Mouse (Mus musculus) mesoderm, embryonic 11.5 days (tissue): ENCODE measurements around the gene Ttc9b.
"Not testable (repeated sequence)": the region's sequence is repeated elsewhere in the genome, so short reads cannot be mapped to it uniquely, and the experiment has no call there.

ENCODE experiments used
- DNase-seq: peaks from one replicate; pipeline ENCODE4 v3.0.0-alpha.2; 2012; ENCODE audit warnings: low read depth, low spot score

Gene Ttc9b

DNA sequence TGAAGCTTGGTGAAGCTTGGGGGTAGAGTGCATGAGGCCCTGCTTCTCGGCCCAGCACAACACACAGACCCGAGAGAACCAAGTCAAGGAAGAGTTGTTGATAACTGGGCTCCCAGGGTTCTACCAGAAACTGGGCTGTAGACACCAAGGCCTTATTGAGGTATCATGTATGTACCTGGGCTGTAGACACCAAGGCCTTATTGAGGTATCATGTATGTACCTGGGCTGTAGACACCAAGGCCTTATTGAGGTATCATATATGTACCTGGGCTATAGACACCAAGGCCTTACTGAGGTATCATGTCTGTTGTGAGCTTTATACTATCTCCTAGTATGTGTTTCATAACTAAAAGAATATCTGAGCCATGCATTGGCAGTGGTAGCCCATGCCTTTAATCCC, 18.6 kb upstream of the Ttc9b start:
- not testable (repeated sequence) for DNase-seq

DNA sequence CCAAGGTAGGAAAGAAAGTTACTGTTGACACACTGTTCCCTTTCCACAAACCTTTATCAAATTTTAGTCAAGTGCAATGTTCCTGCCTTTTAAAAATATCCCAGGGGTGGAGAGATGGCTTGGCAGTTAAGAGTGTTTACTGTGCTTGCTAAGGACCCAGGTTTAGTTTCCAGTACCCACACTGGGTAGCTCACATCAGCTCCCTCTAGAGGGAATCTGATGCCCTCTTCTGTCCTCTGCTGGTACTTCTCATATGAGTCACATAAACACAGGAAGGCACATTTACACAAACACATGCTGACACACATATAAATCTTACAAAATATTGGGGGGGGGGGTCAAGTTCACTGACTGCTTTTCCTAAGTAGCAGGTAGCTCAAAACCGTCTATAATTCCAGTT, 9.2 kb upstream of the Ttc9b start:
- no peak for DNase-seq

DNA sequence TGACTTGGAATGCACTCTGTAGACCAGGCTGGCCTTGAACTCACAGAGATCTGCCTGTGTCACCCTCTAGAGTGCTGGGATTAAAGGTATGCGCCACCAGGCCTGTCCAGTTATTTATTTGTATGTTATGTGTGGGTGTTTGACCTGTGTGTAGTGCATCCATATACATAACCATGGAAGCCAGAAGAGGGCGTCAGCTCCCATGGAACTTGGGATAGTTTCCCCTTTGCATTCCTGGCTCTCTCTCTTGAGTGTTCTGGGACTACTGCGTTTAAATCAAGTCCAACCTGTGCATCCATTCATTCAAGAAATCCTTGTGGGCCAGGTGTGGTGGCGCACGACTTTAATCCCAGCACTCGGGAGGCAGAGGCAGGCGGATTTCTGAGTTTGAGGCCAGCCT, 7.2 kb upstream of the Ttc9b start:
- no peak for DNase-seq

DNA sequence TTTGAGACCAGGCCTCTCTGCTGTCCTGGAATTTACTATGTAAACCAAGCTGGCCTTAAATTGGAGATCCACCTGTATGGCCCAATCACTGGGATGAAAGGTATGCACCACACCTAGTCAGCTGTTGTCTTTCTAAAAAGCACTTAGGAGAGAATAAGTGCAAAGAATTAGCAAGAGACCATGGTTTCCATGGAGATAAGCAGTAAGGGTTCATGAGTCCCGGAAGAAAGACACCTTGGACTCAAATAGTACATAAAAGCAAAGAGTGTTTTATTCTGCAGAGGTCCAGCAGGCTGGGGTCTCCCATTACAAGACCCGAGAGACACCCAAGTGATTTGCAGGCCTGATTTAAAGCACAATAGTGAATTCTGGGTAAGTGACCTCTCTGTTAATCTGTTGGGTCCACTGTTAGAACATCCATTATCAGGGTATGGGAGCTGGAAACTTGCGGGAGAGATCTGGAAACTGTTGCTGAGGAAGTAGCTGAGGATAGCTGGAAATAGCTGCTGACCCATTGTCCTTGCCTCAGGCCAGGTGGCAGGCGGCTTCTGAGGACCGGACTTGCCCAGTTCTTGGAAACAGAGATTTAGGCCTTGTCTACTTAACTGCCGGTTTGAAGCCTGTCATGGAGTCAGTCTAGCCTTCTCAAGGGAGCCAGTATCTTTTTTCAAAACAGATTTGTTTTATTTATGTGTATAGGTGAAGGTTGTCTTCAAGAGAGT, 6.3 kb upstream of the Ttc9b start:
- no peak for DNase-seq

DNA sequence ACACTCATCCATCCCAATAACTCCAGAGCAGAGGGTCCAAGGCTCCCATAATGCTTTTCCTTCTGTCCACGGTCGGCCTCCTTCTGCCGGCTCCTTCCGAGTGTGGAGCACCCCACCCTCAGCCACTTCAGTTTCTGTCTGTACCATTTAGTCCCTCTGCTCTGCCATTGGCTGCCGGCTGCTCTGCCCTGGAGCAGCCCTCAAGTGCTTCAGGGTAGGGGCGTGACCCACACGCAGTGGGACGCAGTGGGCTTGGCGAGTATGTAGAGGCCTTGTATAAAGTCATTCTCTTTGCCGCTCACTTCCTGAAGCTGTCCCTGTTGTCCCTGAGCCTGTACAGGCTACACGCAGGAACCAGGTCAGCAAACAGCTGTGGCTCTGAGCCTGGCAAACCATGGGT, 4.0 kb upstream of the Ttc9b start:
- no peak for DNase-seq

DNA sequence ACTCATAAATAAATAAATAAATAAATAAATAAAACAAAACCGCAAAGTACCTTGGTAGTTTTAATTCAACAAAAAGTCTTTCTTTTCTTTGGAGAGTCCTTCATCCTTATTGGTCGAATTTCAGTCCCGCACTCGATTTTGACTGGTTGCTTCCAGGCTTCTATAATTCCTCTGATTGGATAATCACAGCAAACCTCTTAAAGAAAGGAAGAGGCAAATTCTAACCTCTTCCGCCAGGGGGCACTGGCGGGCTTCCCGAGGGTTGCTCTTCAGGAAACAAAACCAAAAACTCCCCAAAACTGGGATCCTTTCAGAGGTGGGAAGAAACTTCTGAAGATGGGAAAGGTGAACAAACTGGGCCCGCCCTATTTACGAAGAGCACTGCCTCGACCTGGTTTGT, 2.8 kb upstream of the Ttc9b start:
- DNase-seq: peak; percentile 90

DNA sequence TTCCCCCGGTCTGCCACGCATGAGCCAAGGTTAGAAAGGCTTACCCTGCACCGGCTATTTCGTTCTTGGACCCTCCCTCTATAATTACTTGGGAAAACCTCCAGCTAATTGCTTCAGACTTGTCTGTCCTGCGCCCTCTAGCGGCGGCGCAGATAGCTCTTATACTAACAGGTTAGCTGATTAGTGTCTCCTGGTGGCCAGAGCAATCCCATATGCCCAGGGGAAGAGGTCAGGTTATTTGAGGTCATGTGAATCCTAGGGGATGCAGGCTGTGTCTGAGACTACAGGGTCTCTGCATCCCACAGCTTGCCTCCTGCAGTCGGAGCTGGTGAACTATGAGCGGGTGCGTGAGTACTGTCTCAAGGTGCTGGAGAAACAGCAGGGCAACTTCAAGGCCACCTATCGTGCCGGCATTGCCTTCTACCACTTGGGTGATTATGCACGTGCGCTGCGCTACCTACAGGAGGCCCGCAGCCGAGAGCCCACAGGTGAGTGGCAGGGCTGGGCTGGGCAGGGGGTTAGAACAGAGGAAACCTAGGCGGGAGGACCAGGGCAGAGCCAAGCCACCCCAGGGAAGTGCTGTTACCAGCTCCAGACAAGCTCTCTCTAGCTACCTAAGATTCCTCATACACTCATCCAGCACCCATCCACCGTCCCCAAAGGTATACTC, 1.0 kb downstream of the Ttc9b start:
- DNase-seq: no peak

DNA sequence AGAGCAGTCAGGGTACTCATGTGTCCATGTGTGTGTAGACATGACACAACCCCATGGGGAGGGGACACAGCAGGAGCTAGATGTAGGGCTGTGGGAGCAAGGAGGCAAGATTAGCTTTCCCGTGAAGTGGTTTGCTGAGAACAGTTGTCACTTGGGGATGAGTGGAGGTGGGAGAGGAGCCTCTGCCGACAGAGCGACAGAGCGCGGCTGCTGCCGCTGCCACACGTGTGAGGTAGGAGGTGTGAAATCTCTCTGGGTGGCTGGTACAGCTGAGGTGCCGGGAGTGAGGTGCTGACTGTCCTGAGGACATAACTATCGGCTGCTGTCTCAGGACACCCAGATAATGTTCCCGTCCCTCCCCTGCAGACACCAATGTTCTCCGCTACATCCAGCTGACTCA, 1.8 kb downstream of the Ttc9b start:
- no peak for DNase-seq

DNA sequence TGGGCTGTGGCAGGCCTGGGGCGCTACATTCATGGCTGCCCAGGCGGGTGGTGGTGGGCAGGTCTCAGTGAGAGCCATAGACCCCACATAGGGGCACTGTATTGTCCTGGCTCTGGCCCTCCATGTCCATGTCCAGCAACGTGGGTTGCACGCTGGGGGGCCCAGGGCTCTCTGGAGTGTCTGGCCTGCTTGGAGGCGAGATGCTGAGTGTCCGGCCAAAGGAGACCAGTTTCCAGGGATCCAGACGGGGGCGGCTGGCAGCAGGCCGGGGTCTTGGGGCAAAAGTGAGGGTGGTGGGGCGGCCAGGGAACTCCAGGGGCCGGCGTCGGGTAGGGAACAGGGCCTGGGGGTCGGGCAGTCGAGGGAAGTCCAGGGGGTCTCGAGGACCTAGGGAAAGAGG, 2.9 kb downstream of the Ttc9b start:
- no peak for DNase-seq

DNA sequence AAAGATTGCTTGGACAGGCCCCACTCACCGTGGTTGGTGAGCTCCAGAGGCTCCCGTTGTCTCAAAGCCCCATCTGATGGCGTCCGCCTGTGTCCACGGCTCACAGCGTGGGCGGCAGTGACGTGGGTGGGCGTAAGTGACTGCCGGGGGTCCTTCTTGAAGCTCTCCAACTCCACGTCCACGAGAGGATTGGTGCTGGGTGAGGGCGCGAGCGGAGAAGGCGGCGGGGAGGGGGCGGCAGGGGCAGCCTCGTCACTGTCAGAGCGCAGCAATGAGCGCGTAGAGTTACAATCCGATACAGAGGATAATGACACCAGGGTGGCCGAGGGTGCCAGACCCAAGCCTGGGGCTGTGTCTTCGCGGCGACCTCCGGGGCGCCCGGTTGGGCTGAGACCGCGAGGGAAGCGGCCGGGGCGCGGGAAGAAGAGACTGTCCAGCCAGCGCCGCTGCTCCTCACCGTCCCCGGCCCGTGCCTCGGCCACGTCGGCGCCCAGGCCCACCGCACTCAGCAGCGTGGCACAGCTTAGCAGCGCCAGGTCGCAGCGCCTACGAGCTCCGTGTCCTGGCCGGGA, 4.2 kb downstream of the Ttc9b start:
- DNase-seq: no peak

DNA sequence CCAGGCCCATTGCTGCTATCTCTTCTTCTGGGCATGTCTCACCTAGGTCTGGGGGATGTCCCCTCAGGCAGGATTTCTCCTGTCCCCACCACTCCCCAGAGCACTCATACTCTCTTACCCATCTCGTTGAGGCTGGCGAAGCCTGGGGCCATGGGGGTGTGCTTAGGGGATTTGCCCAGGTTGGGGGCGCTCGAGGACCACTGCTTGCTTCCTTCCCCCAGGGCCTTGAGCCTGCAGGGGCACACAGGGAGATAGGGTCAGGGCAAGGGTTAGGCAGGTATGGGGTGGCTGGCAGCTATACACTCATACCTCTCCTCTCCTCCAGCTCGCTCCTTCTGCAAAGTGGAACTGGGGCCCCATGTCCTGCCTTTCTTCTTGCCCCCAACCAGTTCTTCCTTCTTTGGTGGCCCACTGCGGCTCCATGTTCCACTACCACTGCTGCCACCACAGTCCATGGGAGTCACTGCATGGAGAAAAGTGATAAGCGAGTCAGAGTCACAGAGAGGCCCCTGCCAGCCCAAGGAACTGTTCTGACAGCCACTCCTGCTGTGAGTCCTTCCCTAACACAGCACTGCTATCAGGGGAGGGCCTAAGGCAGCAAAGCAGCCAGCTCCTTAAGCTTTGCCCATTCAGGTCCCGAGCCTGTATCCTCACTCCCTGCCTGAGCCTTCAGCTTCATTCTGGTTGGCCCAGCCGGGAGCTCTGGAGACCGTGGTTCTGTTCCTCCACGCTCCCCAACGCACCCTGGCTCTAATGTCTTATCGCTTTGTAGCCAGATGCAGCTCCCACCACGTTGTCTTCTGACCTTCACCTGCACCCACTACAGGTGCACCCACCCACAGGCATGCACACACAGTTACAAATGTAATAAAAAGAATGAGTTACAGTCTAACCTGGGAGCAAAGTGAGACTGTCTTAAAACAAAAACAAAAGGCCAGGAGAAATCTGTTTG, 5.3 kb downstream of the Ttc9b start:
- no peak for DNase-seq

DNA sequence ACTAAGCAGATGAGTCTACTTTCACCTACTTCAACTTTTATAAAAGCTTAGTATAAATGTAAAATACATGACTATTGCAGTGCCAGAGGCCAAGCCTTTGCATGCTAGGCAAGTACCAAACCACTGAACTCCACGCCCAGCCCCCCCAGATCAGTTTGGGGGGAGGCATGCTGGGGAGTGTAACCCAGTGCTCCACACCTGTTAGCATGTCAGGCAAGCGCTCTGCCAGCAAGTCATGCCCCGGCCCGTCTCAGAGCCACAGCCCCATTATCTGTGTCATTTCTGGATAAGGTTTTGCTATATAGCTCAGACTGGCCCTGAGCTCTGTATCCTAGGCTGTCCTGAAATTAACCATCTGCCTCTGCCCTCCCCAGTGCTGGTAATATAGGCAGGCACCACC, 8.3 kb downstream of the Ttc9b start:
- no peak for DNase-seq

DNA sequence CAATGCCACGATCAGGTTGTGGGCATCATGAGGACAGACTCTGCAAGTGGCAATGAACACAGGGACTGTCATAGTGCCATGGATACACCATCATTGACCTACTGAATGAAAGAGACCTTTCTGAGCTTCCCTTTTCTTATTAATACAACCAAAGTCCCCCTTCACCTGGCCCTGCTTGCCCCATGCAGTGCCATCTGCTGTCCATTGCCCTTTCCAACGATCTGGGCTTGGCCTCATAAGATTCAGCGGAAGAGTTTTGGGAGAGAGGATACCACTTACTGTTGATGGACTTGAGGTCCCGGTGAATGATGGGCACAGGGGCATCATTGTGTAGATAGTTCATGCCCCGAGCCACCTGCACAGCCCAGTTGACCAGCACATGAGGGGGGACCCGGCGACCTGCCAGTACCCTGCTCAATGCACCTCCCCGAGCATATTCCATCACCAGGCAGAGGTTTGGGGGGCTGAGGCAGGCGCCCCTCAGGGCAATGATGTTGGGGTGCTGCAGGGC, 19.4 kb downstream of the Ttc9b start:
- DNase-seq: no peak

DNA sequence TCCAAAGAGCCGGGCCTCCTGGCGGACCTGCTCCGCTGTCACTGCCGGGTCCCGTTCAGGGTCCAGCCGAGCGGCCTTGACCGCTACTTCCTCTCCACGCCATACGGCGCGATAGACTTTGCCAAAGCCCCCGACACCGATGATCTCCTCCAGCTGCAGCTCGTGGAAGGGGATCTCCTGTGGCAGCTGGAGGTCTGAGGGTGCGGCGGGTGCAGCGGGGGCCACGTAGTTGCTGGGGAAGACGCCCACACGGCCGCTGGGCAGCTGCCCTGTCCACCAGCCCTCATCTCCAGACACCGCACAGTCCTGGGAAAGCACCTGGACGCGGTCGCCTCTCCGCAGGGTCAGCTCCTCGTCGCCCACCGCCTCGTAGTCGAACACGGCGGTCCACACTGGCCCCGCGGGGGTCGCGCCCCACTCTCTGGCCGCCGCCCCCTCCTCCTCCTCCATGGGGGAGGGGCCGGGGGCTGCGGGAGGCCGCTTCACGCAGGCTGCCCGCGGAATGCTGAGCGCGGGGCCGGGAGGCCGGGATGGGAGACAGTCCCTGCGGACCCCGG, 19.9 kb downstream of the Ttc9b start:
- DNase-seq: no peak

DNA sequence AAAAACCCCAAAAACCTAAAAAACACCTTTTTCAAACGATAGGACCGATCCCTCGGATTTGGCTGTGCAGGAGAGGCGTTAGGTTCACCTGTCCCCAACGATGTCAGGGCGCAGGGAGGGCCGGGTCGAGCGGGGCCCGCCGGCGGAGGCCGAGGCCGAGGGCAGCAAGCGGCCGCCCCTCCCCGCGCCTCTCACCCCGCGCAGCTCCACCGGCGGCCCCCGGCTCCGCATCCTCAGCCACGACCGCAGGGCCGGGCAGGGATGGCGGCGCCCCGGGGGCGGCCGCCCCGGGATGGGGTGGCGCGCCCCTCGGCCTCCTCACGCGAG, 20.4 kb downstream of the Ttc9b start:
- DNase-seq: no peak

DNA sequence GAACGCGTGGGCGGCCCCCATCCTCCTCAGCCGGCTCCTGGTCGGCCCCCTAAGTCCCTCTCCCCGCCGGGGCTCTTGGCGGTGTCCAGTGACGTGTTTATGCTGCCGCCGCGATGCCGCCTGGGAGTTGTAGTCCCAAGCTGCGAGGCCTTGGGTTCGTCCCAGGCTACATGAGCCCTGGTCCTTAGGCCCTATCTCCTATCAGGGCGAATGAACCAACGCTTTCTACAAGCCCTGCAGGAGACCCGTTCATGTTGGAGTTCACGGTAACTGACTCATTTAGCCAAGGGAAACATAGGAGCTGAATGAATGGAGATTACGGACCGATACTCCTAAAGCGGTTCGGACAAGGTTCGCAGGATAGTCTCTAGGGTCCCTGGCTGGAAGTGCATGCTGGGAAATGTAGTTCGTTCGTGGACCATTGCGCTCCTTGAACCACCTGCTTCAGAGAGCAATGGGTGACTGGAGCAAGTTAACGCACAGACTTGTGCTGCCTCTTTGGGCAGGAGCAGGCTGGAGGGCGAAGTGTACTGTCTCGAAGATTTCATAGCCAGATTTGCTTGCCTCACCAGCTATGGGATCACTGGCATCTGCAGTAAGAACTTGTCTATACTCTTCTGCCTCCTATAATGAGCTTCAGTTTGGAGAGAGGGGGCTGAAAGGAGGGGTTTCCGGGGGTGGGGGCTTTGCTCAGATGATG, 21.0 kb downstream of the Ttc9b start, which contains the start of gene Map3k10:
Map3k10 (minus strand) TSS at position 77 of the 700 bp plus-strand sequence.
- peak; percentile 94 for DNase-seq

DNA sequence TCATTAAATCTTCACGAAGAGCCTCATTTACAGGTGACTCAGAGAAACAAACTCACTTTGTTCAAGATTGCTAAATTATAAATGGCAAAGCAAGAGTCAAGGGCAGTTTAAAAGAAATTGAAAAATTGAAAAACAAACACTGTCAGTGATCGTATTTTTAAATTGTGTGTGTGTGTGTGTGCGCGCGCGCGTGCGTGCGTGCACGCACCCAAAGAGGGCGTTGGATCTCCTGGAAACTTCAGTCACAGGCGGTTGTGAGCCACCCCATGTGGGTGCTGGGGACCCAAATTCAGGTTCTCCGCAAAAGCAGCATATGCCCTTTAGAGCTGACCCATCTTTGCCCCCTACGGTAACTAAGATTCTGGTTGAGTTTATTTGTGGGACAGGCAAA, 21.5 kb downstream of the Ttc9b start:
- no peak for DNase-seq

DNA sequence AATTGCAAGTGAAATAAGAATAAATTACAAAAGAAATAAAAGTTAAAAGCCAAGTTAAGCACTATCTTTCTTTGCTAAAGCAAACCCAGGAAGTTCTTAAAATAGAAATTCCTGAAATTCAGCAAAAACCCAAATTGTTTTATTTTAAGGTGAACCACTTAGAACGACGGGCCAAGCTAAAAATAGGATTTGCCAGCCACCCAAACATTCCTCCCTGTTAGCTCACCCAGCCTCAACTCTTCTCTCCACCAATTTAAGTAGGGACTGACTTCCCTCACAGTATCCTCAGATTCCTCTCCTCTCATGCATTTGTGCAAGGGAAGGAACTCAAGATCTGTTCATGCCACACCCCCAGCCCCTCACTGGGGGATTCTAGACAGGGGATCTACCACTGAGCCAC, 29.5 kb downstream of the Ttc9b start:
- no peak for DNase-seq

DNA sequence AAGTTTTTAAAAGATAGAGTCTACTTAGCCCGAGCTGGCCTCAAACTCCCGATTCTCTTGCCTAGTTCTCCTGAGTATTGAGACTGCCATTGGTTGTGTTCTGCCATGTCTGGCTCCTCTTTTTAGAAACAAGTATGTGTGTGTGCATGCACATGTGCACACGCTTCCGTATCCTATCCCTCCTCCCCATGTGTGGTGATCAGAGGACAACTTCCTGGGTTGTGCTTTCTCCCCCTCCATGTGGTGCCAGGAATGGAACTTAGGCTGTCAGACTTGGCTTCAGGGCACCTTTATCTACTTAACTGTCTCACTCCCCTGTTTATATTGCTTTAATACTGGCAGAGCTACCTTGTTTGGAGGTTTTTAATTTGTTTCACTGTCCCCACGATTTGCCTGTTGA, 31.5 kb downstream of the Ttc9b start:
- DNase-seq: no peak

DNA sequence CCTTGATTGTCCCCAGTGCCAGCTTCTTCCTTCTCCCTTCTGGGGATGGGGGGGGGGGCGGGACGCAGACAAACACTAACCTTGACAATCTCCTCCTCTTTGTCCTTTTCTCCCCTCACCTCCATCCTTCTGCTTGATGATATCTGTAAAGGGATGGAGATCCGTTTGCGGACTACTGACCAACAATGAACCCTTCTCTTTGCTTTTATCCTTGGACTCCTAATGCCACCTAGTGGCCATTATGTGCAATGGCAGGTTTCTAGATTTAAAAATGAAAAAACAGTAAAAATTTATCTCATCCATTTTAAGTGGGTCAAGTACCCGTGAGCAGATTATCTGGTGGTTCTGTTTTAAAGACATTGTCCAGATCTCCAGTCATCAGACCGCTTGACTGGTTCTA, 32.0 kb downstream of the Ttc9b start:
- peak; percentile 60 for DNase-seq

DNA sequence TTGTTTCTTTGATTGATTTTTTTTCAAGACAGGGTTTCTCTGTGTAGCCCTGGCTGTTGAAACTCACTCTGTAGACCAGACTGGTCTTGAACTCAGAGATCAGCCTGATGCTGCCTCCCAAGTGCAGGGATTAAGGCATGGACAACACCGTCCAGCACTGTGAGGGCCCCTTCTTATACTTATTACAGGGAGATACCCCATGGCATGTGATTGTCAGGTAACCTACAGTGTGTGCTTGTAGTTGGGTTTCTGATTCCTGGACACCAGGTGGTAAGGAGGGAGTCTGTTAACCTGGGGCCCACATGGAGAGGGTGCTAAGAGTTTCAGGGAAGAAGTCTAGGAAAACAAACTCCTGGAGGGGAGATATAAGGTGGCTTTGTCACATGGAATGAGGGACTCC, 33.3 kb downstream of the Ttc9b start:
- DNase-seq: no peak
